Mouse (Mus musculus) brain, embryonic 14.5 days (tissue): ENCODE data around the gene Zscan5b.

Source experiments
- CTCF ChIP-seq: fragments of 200-500 bp; IDR thresholded peaks from 2 replicates; pipeline ENCODE4 v1.5.1; 2012; ENCODE audit warnings: inconsistent platforms, mild to moderate bottlenecking, moderate library complexity, borderline replicate concordance; ENCODE audit not compliant: insufficient read depth, insufficient read length; ENCODE audit errors: extremely low read depth
- POLR2A ChIP-seq: fragments of 200-500 bp; IDR thresholded peaks from 2 replicates; pipeline ENCODE4 v1.6.1; 2012; ENCODE audit warnings: mild to moderate bottlenecking, inconsistent platforms, borderline replicate concordance; ENCODE audit not compliant: poor library complexity, insufficient read depth, insufficient read length, severe bottlenecking; ENCODE audit errors: extremely low read depth

GRCm38 (mm10) chr7:6173872-6174271 is 48.2 kb upstream of the Zscan5b start:
- TF ChIP-seq POLR2A = no peak
- TF ChIP-seq CTCF = no peak
